Mouse (Mus musculus) left cerebral cortex, adult 18-20 months (tissue): ENCODE measurements around the gene Actl11. TPM values are rescaled to one million over a fixed set of nuclear protein-coding genes. Genes with fewer than 3 reads are reported as not detected.

ENCODE experiments used
- DNase-seq, 2 experiments: peaks; one replicate each; pipeline ENCODE4 v3.0.0; 2021 to 2022; ENCODE audit warnings: low spot score in 2 of 2, mixed read lengths in 1 of 2
- total RNA-seq, 2 experiments: library from RNA; stranded (reverse); gene quantifications; 2 replicates each; pipeline ENCODE4 v1.2.3; 2021

The Actl11 gene
- total RNA-seq, 2 experiments from 2014 or later, result not detected

DNA sequence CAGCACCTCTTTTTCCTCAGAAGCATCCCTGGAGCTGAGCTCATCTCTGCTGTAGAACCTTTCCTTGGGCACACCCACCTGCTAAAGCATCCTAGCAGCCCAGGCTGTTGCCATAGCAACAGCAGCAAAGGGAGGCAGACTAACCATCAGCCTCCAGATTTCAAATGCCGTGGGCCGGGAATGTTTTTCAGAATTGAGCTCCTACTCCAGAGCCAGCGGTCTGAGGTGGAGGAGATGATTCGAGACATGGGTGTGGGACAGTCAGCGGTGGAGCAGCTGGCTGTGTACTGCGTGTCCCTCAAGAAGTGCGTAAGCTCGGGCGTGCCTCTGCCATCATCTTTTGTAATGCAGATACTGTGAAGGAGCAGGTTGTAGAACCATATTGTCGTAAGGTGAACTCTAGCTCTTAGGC, 33.1 kb downstream of the Actl11 start:
- DNase-seq, result peak; percentile 80 to 88

DNA sequence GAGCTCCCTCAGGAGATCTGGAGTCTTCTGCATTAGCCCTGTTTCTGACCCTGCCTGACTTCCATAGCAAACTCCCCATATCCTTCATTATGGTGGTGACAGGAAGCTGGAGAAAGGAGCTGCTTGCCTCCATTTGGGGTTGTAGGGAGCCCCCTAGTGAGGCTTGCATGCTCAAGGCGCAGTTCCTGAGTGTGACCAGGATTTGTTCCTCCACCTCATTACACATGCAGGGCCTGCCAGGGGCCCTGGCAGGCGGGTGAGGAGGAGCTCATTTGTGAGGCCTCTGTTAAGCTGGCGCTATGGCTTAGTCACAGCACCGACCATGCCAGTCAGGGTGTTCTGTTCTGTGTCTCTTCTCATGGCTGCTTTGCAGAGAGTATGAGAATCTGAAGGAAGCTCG, 33.6 kb downstream of the Actl11 start:
- peak; percentile 62 to 71 for DNase-seq

DNA sequence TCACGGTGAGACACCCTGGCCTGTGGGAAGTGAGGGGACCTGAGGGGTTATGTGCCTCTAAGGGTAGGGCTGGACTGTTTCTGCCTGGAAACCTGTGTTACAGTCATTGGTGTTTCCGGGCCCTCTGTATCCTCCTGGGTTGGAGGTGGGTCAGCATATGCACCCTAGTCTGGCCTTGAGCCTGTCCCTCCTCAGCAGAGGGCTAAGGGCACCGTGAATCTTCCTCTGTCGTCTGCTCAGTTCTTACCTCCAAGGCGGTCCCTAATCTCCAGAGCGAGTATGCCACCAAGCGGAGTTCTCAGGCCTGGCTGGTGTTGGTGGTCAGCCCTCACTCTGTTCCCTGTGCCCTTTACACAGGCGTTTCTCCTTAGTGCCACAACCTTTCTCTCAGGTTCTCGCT, 34.6 kb downstream of the Actl11 start:
- no peak for DNase-seq

DNA sequence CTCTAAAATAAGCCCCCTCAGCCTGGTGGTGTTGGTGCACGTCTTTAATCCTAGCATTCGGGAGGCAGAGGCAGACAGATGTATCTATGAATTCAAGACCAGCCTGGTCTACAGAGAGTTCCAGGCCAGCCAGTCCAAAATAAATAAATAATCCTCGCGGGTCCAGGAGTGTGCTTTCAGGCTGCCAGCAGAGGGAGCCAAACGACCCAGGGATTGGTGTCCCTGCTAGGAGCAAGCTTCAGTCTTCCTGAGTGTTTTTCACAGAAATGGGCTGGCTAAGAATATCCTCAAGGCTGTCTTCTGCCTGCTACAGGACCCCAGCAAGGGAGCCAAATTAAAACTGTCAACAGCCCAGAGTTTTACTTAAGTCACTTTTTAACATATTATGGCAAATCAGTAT, 35.4 kb downstream of the Actl11 start:
- DNase-seq, result peak; percentile 79 to 86

DNA sequence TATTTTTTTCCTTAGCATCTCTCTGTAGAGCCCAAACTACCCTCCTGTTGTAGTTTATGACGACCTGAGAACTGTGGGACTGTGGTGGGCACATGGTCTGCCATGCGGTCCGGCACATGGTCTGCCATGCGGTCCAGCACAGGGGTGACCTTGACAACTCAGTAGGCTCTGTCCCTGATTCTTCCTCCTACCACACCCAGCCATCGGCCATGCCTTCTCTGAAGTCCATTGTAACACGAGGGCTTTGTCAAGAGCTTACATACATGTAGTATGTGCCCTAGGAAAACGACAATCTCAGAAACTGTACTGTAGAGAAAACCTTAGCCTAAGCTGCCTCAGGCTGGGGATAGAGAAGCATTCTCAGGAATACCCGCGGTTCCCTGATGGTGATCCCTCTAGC, 36.4 kb downstream of the Actl11 start:
- DNase-seq, result no peak

DNA sequence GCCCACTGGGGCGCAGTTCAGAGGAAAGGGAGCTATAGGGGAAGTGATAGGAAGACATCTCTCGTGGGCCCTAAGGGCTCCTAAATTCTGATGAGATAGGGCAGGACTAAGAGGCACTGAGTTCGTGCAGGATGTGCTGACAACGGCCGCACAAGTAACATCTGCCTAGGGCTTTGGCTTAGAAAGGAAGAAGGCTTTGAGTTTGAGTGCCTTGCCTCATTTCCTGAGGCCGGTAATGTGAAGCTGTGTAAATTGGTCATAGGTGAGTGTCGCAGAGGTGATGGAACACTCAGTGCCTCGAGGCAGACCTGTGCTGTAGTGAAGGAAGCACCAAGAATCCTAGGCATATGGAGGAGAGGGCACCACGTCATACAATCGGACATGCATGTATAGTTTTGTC, 38.4 kb downstream of the Actl11 start:
- DNase-seq, result no peak

- DNase-seq, result no peak
These were observed 39.2 kb downstream of the Actl11 start for GRCm38 (mm10) chr9:107967437-107967836.

GRCm38 (mm10) chr9:107968531-107968930, 40.3 kb downstream of the Actl11 start:
- no peak for DNase-seq

DNA sequence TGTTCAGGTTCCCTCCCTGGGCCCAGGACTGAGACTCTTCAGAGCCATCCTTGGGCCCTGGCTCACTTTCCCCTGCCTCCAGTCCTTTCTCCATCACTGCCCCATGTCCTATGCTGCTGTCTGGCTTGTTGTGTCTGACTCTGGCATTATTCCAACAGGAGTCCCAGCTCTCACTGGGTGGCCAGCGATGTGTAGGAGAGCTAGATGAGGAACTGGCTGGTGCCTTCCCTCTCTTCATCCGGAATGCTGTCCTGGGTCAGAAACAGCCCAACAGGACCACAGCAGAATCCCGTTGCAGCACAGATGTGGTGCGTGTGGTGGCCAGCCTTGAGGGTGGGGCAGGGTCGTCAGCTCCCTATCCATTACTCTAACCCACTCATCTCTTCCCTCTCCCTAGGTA, 42.0 kb downstream of the Actl11 start:
- DNase-seq, result no peak

GRCm38 (mm10) chr9:107971690-107972541, 43.6 kb downstream of the Actl11 start:
- no peak for DNase-seq

GRCm38 (mm10) chr9:107974491-107975171, 46.4 kb downstream of the Actl11 start:
- DNase-seq, result no peak

- DNase-seq, result no peak
These were observed 47.4 kb downstream of the Actl11 start, which contains the start of gene Uba7 for GRCm38 (mm10) chr9:107975399-107976386. Gene Uba7 (plus strand): TSS chr9:107975505.

- no peak for DNase-seq
These were observed 50.5 kb downstream of the Actl11 start for GRCm38 (mm10) chr9:107978815-107979214.

Other genes starting within 250 kb of the Actl11 start
- under 1 TPM; 0.35 to 0.73 TPM for gene Gnat1, start 248.8 kb upstream of the Actl11 start, total RNA-seq
- 10 to 100 TPM; 13.1 to 13.9 TPM for gene Sema3f, start 218.0 kb upstream of the Actl11 start, total RNA-seq
- 100 to 1,000 TPM; 120 to 133 TPM for gene Rbm5, start 157.5 kb upstream of the Actl11 start, total RNA-seq
- 10 to 100 TPM; 54.0 to 57.3 TPM for gene Rbm6, start 55.2 kb upstream of the Actl11 start, total RNA-seq
- gene Mon1a, start 40.3 kb upstream of the Actl11 start, total RNA-seq, result 10 to 100 TPM; 27.1 to 28.1 TPM
- gene Mst1r, start 21.6 kb upstream of the Actl11 start, total RNA-seq, result 1 to 10 TPM in 1 of 2 experiments, under 1 TPM in 1; 0.89 to 1.2 TPM
- gene Camkv, start 7.2 kb downstream of the Actl11 start, total RNA-seq, result 100 to 1,000 TPM; 322 to 377 TPM
- 1 to 10 TPM; 7.5 to 9.1 TPM for gene Traip, start 21.7 kb downstream of the Actl11 start, total RNA-seq
- gene Uba7, start 47.0 kb downstream of the Actl11 start, total RNA-seq, result 1 to 10 TPM; 4.3 to 5.0 TPM
- under 1 TPM in 1 of 2 experiments, not detected in 1; 0.40 TPM for gene Gm20661, start 54.6 kb downstream of the Actl11 start, total RNA-seq
- gene Inka1, start 57.4 kb downstream of the Actl11 start, total RNA-seq, result 1 to 10 TPM; 4.0 to 4.5 TPM
- 1 to 10 TPM in 1 of 2 experiments, under 1 TPM in 1; 0.68 to 2.1 TPM for gene Cdhr4, start 64.0 kb downstream of the Actl11 start, total RNA-seq
- 1 to 10 TPM; 6.1 to 9.5 TPM for gene Gm20662, start 67.9 kb downstream of the Actl11 start, total RNA-seq
- gene Ip6k1, start 74.0 kb downstream of the Actl11 start, total RNA-seq, result 100 to 1,000 TPM; 199 to 224 TPM
- 10 to 100 TPM; 18.1 to 20.2 TPM for gene Gmppb, start 120.8 kb downstream of the Actl11 start, total RNA-seq
- gene Amigo3, start 124.7 kb downstream of the Actl11 start, total RNA-seq, result 1 to 10 TPM; 1.2 to 1.7 TPM
- gene Mst1, start 152.0 kb downstream of the Actl11 start, total RNA-seq, result not detected
- 10 to 100 TPM; 83.8 to 86.7 TPM for gene Rnf123, start 154.9 kb downstream of the Actl11 start, total RNA-seq
- 10 to 100 TPM; 29.2 to 32.2 TPM for gene Apeh, start 166.1 kb downstream of the Actl11 start, total RNA-seq